Mouse (Mus musculus) hindbrain, embryonic 13.5 days (tissue): ENCODE data around the gene Tmem216. TPM values are rescaled to one million over a fixed set of nuclear protein-coding genes. Genes with fewer than 3 reads are reported as not detected.

ENCODE experiments used
- ATAC-seq: fragments of 200-750 bp; cut with Nextera tagmentation; 2 replicates; pipeline ENCODE4 v1.8.0; 2017; ENCODE audit warnings: moderate TSS enrichment; ENCODE audit not compliant: low FRiP score
- H3K27ac ChIP-seq: fragments of 300-500 bp; sonication (generic); 2 replicates; pipeline ENCODE4 v1.5.1; 2015; ENCODE audit warnings: inconsistent platforms, mild to moderate bottlenecking, moderate library complexity
- H3K27me3 ChIP-seq: fragments of 300-500 bp; sonication (generic); 2 replicates; pipeline ENCODE4 v1.6.1; 2015; ENCODE audit warnings: mild to moderate bottlenecking, inconsistent platforms
- H3K36me3 ChIP-seq: fragments of 300-500 bp; sonication (generic); 2 replicates; pipeline ENCODE4 v1.6.1; 2015; ENCODE audit warnings: mild to moderate bottlenecking, inconsistent platforms
- H3K4me1 ChIP-seq: fragments of 300-500 bp; sonication (generic); replicated peaks from 2 replicates; pipeline ENCODE4 v1.6.1; 2015; ENCODE audit warnings: inconsistent platforms
- H3K4me2 ChIP-seq: fragments of 300-500 bp; sonication (generic); 2 replicates; pipeline ENCODE4 v1.6.1; 2015; ENCODE audit warnings: inconsistent platforms, mild to moderate bottlenecking, moderate library complexity
- H3K4me3 ChIP-seq: fragments of 300-500 bp; sonication (generic); 2 replicates; pipeline ENCODE4 v1.5.1; 2015; ENCODE audit warnings: mild to moderate bottlenecking, inconsistent platforms
- H3K9ac ChIP-seq: fragments of 300-500 bp; sonication (generic); 2 replicates; pipeline ENCODE4 v1.6.1; 2015; ENCODE audit warnings: mild to moderate bottlenecking, inconsistent platforms
- H3K9me3 ChIP-seq: fragments of 300-500 bp; sonication (generic); 2 replicates; pipeline ENCODE4 v1.6.1; 2016; ENCODE audit warnings: inconsistent platforms
- whole genome bisulfite sequencing: fragments of 180-500 bp; shearing (Covaris S2); methylation state at CpG from one replicate; pipeline ENCODE4 v1.1.7; 2015; 5-methylcytosine and 5-hydroxymethylcytosine counted together
- polyA plus RNA-seq: library from polyadenylated mRNA; unstranded; fragments of >200 nt; fragmentation: Nextera tagmentation; extraction: Ambion mirVana; gene quantifications from 2 replicates; pipeline ENCODE4 v1.2.1, GENCODE M21; 2015

The Tmem216 gene
- polyA plus RNA-seq: 50.5 and 55.3 TPM in 2 replicates

GRCm38 (mm10) chr19:10555624-10556510, at the start of gene Tmem216:
Tmem216 (minus strand) TSS chr19:10556238.
- peak; percentile 98 for ATAC-seq
- peak within 1 kb of the TSS; percentile 89 for H3K27ac ChIP-seq
- peaks cover 24% of the 10 kb centered on the region for H3K4me1 ChIP-seq
- no peaks in the 10 kb centered on the region for H3K9me3 ChIP-seq
- H3K36me3 ChIP-seq: peaks cover 28% of the 10 kb centered on the region
- WGBS: 1% methylated on average over 43 of the region's 43 CpGs
- peak within 1 kb of the TSS; percentile 85 for H3K4me2 ChIP-seq
- no peaks in the 10 kb centered on the region for H3K27me3 ChIP-seq
- peak within 1 kb of the TSS; percentile 63 for H3K4me3 ChIP-seq
- H3K9ac ChIP-seq: peak within 1 kb of the TSS; percentile 84

- Histone ChIP-seq H3K4me2 (peak within 1 kb of the TSS; percentile 77), H3K9me3 (no peaks in the 10 kb centered on the region), H3K9ac (peak within 1 kb of the TSS; percentile 96), H3K4me3 (peak within 1 kb of the TSS; percentile 95), H3K36me3 (peaks cover 31% of the 10 kb centered on the region), H3K4me1 (peaks cover 50% of the 10 kb centered on the region), H3K27me3 (no peaks in the 10 kb centered on the region), H3K27ac (peak within 1 kb of the TSS; percentile 94)
- WGBS: under 1% methylated on average over 49 of the region's 49 CpGs
- peak; percentile 96 for ATAC-seq
Measured at GRCm38 (mm10) chr19:10605293-10605900, 49.4 kb upstream of the Tmem216 start, which contains the start of the genes Ddb1 and Tkfc. Ddb1 (plus strand) TSS chr19:10605327. Tkfc (minus strand) TSS chr19:10605654.

- Histone ChIP-seq H3K4me3 (peak overlapping the region; percentile 95), H3K9me3 (no peaks in the 10 kb centered on the region), H3K36me3 (peaks cover 28% of the 10 kb centered on the region), H3K4me1 (peaks cover 50% of the 10 kb centered on the region), H3K27me3 (no peaks in the 10 kb centered on the region), H3K4me2 (peak overlapping the region; percentile 77), H3K9ac (peak overlapping the region; percentile 82), H3K27ac (peak overlapping the region; percentile 94)
- WGBS: 59% methylated on average over 3 of the region's 3 CpGs
- ATAC-seq: no peak
Measured at GRCm38 (mm10) chr19:10604534-10604933, 48.5 kb upstream of the Tmem216 start.

DNA sequence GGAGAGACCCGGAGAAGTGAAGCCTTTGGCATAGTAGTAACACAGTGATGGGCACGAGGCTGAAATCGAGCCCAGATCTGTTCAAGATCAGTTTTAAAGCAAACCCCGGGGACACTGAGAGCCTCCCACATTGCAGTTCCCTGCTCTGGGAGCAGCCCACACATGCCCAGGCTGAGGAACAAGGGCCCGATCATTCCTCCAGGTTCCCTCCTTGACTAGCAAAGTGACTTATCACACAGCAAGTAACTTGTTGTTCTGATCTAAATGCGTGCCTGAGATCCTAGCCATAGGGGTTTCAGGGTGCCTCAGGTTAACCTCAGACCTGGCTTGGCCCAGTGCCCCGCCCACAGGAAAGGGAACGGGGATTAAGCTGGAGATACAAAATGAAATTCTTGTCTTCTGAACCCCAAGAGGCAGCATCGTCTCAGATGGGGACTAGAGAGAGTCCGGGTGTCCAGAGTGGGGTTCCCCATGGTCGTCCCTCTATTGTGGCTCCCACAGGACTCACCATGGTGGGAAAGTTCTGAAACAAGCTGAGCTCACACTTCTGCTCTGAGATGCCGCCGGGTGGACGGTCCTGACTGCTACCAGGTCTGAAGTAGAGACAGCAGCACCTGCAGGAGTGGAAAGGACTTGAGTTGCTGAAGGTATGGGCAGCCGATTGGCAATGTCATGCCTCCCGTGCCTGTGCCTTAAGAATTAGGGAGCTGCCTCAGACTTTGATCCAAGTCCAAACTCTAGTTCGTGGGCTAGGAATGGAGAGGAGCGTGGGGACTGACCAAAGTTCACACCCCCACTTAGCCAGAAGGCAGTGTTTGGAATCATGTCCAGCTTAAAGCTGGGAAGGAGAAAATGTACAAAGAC, 47.9 kb upstream of the Tmem216 start:
- ATAC-seq: no peak
- peak overlapping the region; percentile 96 for H3K27ac ChIP-seq
- H3K9ac ChIP-seq: peak overlapping the region; percentile 82
- H3K4me1 ChIP-seq: peaks cover 50% of the 10 kb centered on the region
- peaks cover 26% of the 10 kb centered on the region for H3K36me3 ChIP-seq
- WGBS: 90% methylated on average over 18 of the region's 18 CpGs
- no peaks in the 10 kb centered on the region for H3K27me3 ChIP-seq
- H3K9me3 ChIP-seq: no peaks in the 10 kb centered on the region
- H3K4me2 ChIP-seq: 0 out of 2 replicates have a peak overlapping the region, but pooled peaks have one; percentile 77
- no peak overlapping the region for H3K4me3 ChIP-seq

DNA sequence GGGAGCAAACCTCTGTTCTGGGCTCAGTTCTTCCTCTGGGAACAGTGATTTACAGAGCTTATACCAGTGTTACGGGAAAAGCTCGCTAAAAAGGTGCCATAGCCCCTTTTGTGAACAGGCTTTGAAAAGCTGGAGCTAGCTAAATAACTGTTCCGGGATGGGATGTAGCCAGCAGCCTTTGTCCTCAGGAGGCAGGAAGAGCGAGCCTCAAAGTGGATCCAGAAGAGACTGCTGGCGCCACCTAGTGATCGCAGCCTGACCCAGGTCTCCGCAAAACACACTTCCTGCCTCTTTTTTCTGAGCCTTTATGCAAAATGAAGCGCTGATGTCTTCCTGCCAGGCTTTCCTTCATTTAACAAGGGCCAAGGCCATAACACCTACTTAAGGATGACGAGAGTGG, 46.7 kb upstream of the Tmem216 start:
- ATAC-seq: peak; percentile 62
- peaks cover 45% of the 10 kb centered on the region for H3K4me1 ChIP-seq
- no peaks in the 10 kb centered on the region for H3K9me3 ChIP-seq
- peak overlapping the region; percentile 36 for H3K4me3 ChIP-seq
- WGBS: 3% methylated on average over 9 of the region's 9 CpGs
- peak overlapping the region; percentile 78 for H3K9ac ChIP-seq
- no peaks in the 10 kb centered on the region for H3K27me3 ChIP-seq
- H3K4me2 ChIP-seq: peak overlapping the region; percentile 56
- peaks cover 26% of the 10 kb centered on the region for H3K36me3 ChIP-seq
- H3K27ac ChIP-seq: peak overlapping the region; percentile 96

DNA sequence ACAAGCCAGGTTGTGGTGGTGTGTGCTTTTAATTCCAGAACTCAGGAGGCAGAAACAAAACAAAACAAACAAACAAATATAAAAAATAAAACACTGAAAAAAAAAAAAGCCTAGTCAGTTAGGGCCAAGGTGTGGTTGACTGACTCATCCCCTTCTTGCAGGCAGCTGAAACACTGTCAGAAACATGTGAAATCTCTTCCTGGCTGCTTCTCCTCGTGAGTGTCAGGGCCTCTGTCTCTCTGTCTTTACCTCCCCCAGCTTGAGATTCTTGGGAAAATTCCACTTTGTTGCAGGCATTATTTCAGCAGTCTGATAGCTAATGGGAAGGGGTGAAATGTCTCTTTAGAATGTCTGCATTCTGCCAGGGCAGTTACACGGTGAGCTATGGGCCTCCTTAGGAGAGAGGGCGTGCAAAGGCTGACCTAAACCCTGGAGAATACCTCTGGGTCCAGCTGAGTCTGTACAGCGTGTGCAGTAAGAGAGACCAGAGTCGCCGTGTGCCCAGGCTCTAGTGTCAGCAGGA, 46.3 kb upstream of the Tmem216 start:
- 2% methylated on average over 6 of the region's 6 CpGs for WGBS
- no peaks in the 10 kb centered on the region for H3K9me3 ChIP-seq
- peak overlapping the region; percentile 36 for H3K4me3 ChIP-seq
- peaks cover 22% of the 10 kb centered on the region for H3K36me3 ChIP-seq
- H3K4me2 ChIP-seq: peak overlapping the region; percentile 56
- ATAC-seq: peak; percentile 14; the same call in 1 of the 2 replicates
- peak overlapping the region; percentile 96 for H3K27ac ChIP-seq
- peak overlapping the region; percentile 78 for H3K9ac ChIP-seq
- H3K4me1 ChIP-seq: peaks cover 40% of the 10 kb centered on the region
- H3K27me3 ChIP-seq: no peaks in the 10 kb centered on the region

- H3K4me2 ChIP-seq: no peak overlapping the region
- no peak overlapping the region for H3K9ac ChIP-seq
- no peak overlapping the region for H3K27ac ChIP-seq
- peaks cover 46% of the 10 kb centered on the region for H3K36me3 ChIP-seq
- H3K4me1 ChIP-seq: peaks cover 25% of the 10 kb centered on the region
- no peaks in the 10 kb centered on the region for H3K9me3 ChIP-seq
- no peak for ATAC-seq
- no peaks in the 10 kb centered on the region for H3K27me3 ChIP-seq
- no peak overlapping the region for H3K4me3 ChIP-seq
- 94% methylated on average over 2 of the region's 2 CpGs for WGBS
Measured at GRCm38 (mm10) chr19:10599648-10600047, 43.6 kb upstream of the Tmem216 start.

- WGBS: 44% methylated on average over 3 of the region's 3 CpGs
- H3K9me3 ChIP-seq: no peaks in the 10 kb centered on the region
Measured at GRCm38 (mm10) chr19:10598188-10598587, 42.1 kb upstream of the Tmem216 start.

GRCm38 (mm10) chr19:10591659-10592377, 35.8 kb upstream of the Tmem216 start:
- Histone ChIP-seq H3K4me3 (no peak overlapping the region), H3K27ac (no peak overlapping the region), H3K4me2 (no peak overlapping the region), H3K9ac (no peak overlapping the region), H3K9me3 (no peaks in the 10 kb centered on the region), H3K27me3 (no peaks in the 10 kb centered on the region), H3K4me1 (no peaks in the 10 kb centered on the region), H3K36me3 (peaks cover 68% of the 10 kb centered on the region)
- 89% methylated on average over 6 of the region's 6 CpGs for WGBS
- no peak for ATAC-seq

More at GRCm38 (mm10) chr19:10598188-10598587, 42.1 kb upstream of the Tmem216 start:
- peaks cover 10% of the 10 kb centered on the region for H3K4me1 ChIP-seq
- no peaks in the 10 kb centered on the region for H3K27me3 ChIP-seq
- H3K4me2 ChIP-seq: no peak overlapping the region
- no peak overlapping the region for H3K27ac ChIP-seq
- H3K4me3 ChIP-seq: no peak overlapping the region
- peaks cover 60% of the 10 kb centered on the region for H3K36me3 ChIP-seq
- no peak overlapping the region for H3K9ac ChIP-seq
- no peak for ATAC-seq

- no peaks in the 10 kb centered on the region for H3K27me3 ChIP-seq
- WGBS: 73% methylated on average over 3 of the region's 3 CpGs
- no peaks in the 10 kb centered on the region for H3K4me1 ChIP-seq
- no peak overlapping the region for H3K4me3 ChIP-seq
- no peaks in the 10 kb centered on the region for H3K9me3 ChIP-seq
- H3K4me2 ChIP-seq: no peak overlapping the region
- peaks cover 54% of the 10 kb centered on the region for H3K36me3 ChIP-seq
- no peak overlapping the region for H3K9ac ChIP-seq
- no peak for ATAC-seq
- H3K27ac ChIP-seq: no peak overlapping the region
Measured at GRCm38 (mm10) chr19:10590301-10590700, 34.3 kb upstream of the Tmem216 start.
